Mouse (Mus musculus) layer of hippocampus, postnatal 36 days (tissue): ENCODE results near the gene Nsmce1. TPM values are rescaled to one million over a fixed set of nuclear protein-coding genes. Genes with fewer than 3 reads are reported as not detected.
A peak's percentile ranks its signal among the peaks of the same experiment; 100 is the strongest.
"Not testable (repeated sequence)": the region's sequence is repeated elsewhere in the genome, so short reads cannot be mapped to it uniquely, and the experiment has no call there.

ENCODE experiments used
- DNase-seq, 2 experiments: peaks; one replicate each; pipeline ENCODE4 v3.0.0; 2022
- total RNA-seq, 2 experiments: library from RNA; stranded (reverse); gene quantifications; 2 replicates each; pipeline ENCODE4 v1.2.3; 2021

Gene Nsmce1
- total RNA-seq, 2 experiments from 2014 or later, result 14.8 to 18.1 TPM

DNA sequence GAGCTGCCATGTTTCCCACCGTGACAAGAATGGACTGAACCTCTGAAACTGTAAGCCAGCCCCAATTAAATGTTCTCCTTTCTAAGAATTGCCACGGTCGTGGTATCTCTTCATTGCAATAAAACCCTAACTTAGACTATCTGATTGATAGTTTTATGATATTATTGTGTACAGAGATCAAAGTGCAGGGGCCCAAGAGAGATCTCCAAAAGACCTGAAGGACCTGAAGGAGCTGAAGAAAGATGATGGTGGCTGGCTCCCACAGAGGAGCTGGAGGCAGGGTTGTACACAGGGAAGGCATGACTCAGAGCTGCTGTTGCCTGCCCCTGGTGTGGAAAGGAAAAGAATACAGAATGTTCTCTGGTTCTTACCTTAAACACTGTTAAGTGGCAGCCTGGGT lies 57.5 kb downstream of the Nsmce1 start:
- no peak for DNase-seq

DNA sequence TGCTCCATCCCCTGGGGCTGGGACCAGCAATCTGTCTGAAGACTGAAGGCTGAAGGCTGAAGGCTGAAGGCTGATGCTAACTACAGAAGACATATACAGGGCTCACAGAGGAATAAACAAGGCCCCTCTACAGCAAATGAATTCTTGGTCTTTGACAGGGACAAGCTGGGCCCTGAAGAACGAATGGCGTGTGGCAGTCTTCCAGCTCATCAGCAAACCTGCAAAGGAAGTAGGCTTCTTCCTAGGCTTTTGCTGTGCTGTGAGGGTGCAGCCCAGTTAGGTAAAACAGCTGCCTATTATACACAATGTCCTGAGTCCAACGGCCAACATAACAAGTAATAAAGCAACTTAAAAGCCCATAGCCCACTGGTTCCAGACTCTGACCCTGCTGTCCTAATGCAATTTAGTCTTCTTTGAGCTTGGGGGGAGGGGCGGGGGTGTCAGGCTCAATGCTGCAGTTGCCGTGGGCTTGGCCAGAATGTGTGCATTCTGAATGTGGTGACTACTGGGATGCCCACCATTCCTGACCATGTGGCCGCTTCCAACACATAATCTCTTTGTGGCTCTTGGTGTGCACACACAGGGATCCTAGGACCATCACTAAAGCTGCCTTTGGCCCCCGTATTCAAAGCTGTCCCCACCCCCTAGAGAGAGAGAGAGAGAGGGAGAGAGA lies 61.1 kb downstream of the Nsmce1 start:
- no peak for DNase-seq

DNA sequence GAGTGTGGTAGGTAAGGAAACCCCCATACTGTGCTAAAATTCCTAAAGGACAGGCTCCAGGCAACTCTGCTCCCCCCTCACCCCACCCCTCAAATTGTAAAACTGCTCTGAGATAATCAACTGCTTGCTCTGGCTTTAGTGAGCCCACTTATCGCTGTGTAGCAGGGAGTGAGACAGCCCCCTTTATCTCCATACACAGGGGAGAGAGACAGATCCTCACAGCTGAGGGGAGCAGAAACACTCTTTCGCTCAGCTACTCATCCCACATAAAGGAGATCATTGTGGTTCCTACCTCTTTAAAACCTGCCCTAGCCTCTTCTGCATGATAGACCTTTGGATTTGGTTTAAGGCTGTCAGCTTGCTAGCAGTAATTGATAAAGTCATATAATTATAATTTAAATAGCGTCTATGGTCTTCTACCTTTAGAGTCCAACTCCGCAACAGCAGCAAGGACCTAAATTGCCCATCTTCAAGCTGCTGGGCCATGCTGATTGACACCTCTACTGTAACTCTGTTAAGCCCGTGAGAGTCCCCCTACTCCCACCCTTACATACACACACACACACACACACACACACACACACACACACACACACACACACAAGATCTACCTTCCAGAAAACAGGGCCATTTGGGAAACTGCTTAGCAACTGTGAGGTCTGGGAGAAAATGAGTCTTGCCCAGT lies 62.4 kb downstream of the Nsmce1 start:
- not testable (repeated sequence) for DNase-seq

DNA sequence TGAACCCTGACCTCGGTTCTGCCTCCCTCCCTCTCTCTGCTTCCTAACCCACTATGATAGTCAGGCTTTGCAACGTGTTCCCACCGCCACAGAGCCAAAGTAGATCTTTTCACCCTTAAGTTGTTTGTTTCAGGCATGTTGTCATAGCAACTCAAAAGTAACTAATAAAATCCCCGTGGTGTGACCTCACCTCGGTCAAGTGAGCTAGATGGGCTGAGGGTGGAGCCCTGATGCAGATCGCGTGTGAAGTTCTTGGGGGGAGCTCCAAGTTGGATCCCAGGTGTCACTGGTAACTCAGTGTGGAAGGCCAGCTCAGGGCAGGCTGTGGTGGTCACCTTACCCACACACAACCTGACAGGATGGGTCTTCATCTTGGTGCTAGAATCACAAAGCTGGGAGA lies 63.0 kb downstream of the Nsmce1 start:
- DNase-seq, result no peak

DNA sequence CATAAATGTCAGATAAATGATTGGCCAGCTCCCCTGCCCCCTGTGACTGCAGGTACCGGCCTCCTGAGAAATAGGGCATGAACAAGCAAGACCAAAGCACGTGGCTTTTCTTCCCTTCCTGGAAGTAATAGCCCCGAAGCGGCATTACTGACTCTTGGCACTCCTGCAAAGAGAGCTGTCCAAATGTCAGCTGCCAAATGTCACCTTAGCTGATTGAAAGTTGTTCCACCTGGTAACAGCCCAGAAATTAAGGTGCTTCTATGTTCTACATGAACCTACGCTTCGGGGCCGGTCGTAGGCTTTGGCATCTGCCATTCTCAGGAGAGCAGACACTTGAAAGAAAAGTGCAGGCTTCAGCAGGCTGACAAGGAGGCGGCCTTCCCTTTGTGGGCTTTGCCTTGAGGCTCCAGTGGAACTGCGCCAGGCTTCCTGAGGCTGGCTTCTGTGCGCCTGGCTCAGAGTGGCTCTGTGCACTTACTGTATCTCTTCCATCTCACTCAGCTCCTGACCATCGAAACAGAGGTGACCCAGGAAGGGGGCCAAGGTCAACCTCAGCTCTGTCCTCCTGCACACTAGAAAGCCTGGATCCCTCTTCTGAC lies 63.8 kb downstream of the Nsmce1 start:
- peak; percentile 10 to 24 for DNase-seq

DNA sequence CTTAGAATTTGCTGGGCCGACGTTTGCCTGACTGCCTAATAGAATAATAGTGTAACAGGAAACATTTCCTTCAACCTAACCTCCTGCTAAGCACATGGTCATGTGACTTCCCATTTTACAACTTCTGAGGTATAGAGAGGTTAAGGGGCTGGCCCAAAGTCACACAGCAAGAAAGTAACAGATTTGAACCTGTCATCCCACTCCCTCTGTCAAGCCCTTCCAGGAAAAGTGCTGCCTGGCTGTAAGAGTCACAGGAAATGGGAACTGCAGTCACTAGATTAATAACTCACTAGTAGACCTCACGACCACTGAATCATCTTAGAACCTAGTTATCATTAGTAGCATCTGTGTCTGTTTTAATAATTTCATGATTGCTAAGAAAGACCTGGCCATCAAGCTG lies 68.3 kb downstream of the Nsmce1 start:
- no peak for DNase-seq

DNA sequence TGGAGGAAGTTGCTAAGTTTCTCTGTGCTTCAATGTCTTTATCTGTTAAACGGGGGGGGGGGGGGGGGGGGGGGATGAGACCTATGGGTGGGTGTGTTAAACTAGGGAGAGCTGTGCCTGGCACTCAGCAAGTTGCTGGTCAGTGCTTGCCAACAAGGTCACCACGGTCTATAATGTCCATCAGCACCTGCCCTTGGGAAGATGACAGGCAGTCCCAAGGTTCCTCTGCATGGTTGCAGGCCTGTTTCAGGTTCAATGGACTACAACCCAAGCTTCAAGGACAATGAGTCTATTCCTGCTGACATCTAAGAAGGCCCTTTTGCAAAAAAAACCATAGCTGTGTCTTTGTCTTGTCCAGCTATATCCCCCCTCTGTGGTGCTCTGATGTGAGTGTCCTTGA lies 69.5 kb downstream of the Nsmce1 start:
- DNase-seq, result no peak

DNA sequence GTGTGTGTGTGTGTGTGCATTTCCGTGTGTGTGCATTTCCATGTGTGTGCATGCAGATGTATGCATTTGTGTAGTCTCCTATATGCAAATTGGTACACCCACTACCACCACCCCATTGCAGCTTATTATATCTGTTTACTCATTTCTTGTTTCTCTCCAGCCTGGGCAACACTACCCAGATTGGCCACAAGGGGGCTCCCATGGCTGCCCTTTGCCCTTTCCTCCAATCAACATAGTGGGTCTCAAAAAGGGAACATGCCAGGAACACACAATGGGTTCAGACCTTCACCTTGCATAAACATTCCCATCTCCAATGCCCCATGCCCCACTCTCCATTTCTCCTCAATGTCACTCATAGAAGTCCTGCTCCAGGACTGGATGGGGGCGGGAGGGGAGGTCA lies 71.2 kb downstream of the Nsmce1 start:
- no peak for DNase-seq

DNA sequence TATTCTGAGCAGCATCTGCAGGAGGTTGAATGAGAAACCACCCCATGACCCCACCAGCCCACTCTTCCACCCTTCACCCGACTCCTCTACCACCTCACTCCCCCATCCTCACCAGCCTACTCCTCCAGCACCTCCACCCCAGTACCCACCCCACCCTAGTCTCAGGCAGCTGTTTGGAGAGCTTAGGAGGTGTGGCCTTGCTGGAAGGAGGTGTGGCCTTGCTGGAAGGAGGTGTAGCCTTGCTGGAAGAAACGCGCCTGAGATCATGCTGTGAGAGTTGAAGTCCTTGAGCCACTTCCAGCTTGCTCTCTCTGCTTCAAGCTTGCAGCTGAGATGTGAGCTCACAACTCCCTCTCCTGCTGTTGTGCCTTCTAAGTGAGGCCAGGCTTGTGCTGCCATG lies 73.0 kb downstream of the Nsmce1 start:
- no peak for DNase-seq

Other genes with a start within 250 kb of the Nsmce1 start
- 1 to 10 TPM; 3.5 to 3.9 TPM for gene Kdm8, start 46.9 kb downstream of the Nsmce1 start, total RNA-seq
- gene Il4ra, start 60.5 kb upstream of the Nsmce1 start, total RNA-seq, result 1 to 10 TPM; 3.1 to 3.5 TPM
- gene Il21r, start 111.8 kb upstream of the Nsmce1 start, total RNA-seq, result 1 to 10 TPM in 1 of 2 experiments, under 1 TPM in 1; 0.75 to 1.4 TPM
- gene Gtf3c1, start 216.2 kb upstream of the Nsmce1 start, total RNA-seq, result 100 to 1,000 TPM; 108 to 110 TPM
- gene D430042O09Rik, start 216.3 kb upstream of the Nsmce1 start, total RNA-seq, result 10 to 100 TPM; 22.9 to 32.4 TPM